Mouse (Mus musculus): ENCODE measurements around the gene Ttc26. TPM values are rescaled to one million over a fixed set of nuclear protein-coding genes. Genes with fewer than 3 reads are reported as not detected.

Ttc26 gene
- total and polyA plus RNA-seq, 3 experiments, result 1.4 to 2.1 TPM; not detected in 1

DNA sequence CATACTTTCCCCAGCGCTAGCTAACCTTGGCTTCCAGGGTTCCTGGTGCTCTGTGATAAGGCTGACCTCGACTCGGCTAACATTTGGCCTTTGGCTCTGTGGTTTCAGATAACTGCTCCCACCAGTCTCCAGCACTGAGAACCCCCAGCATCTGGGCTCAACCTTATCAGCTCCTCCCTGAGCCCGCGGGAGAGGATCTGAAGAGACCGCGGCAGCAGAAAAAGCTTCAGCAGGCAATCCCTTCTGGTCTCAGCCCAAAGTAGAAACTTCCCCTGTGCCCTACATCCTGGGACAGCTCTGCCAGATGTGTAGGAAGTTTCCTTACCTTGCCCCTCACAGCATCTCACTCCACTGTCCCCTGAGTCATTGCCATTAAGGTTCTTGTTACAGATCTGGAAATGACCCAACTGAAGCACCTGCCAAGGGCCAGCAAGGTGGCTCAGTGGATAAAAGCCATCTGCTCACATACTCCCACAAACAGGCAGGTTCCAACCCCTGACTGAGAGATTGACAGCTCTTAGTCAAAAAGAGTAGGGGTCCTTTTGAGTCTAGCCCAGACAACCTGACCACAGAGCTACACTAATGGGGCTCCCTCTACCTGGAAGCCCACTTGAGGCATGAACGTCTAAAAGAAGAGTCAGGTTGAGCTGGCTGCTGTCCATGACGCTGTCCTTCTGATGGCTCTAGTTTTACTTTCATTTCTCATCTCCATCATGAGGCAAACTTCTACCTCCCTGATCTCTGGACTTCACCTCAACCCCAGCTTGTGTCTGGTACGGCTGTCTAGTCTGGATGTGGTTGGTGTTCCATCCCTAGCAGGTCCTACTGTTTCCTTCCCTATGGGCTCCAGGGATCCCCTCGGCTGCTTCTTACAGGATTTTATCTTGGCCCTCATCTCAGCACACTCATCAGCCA lies 39.3 kb upstream of the Ttc26 start:
- Histone ChIP-seq H3K9me3 (replicated peaks; ENCODE audit: insufficient read depth, low read length) (no peaks in the 10 kb centered on the region), H3K4me1 (ENCODE audit: control insufficient read depth in 1 of 2, insufficient read depth in 2 of 2, low read length in 2 of 2) (peaks cover 42 to 51% of the 10 kb centered on the region in 2 experiments), H3K4me3 (ENCODE audit: control insufficient read depth in 1 of 2, insufficient read depth in 1 of 2, low read depth in 2 of 2, low read length in 2 of 2) (peak overlapping the region; percentile 49 to 66), H3K27ac (ENCODE audit: control insufficient read depth, low read depth, low read length) (peak overlapping the region; percentile 83), H3K27me3 (ENCODE audit: control insufficient read depth in 1 of 2, insufficient read depth in 2 of 2, low read length in 2 of 2) (no peaks in the 10 kb centered on the region), H3K36me3 (ENCODE audit: control insufficient read depth in 1 of 2, insufficient read depth in 2 of 2, low read length in 2 of 2) (peaks cover 32 to 61% of the 10 kb centered on the region in 2 experiments), H3K9ac (ENCODE audit: control insufficient read depth, low read depth, low read length, poor library complexity, severe bottlenecking) (peak overlapping the region; percentile 39), H3K79me2 (ENCODE audit: control insufficient read depth, insufficient read depth, low read length, poor library complexity) (peaks cover 53% of the 10 kb centered on the region)
- TF ChIP-seq USF1 (IDR thresholded peaks at IDR 0.05; ENCODE audit: low read depth, low read length), result no peak
- TF ChIP-seq RCOR1 (IDR thresholded peaks at IDR 0.05; ENCODE audit: low read depth, low read length), result peak; percentile 85
- TF ChIP-seq SIN3A (IDR thresholded peaks at IDR 0.05; ENCODE audit: low read length), result peak; percentile 74
- peak; percentile 49; the same call in 1 of the 2 replicates for TF ChIP-seq MAFK (IDR thresholded peaks at IDR 0.05; ENCODE audit: borderline replicate concordance, low read depth, low read length)
- peak; percentile 91 for TF ChIP-seq TAL1 (IDR thresholded peaks at IDR 0.05; ENCODE audit: low read length)
- peak; percentile 66; the same call in 1 of the 2 replicates for TF ChIP-seq TBP (IDR thresholded peaks at IDR 0.05; ENCODE audit: low read depth, low read length)
- peak; percentile 26; the same call in 1 of the 2 replicates for TF ChIP-seq MXI1 (IDR thresholded peaks at IDR 0.05; ENCODE audit: low read depth, low read length)
- peak; percentile 90 to 92 for TF ChIP-seq EP300 (IDR thresholded peaks at IDR 0.05; ENCODE audit: low read depth in 1 of 2, low read length in 2 of 2)
- TF ChIP-seq NRF1 (IDR thresholded peaks at IDR 0.05; ENCODE audit: insufficient read depth, low read depth, low read length, poor library complexity, severe bottlenecking), result no peak
- no peak for TF ChIP-seq BHLHE40 (IDR thresholded peaks at IDR 0.05; ENCODE audit: borderline replicate concordance, low read depth, low read length)
- peak; percentile 96 for TF ChIP-seq TCF12 (IDR thresholded peaks at IDR 0.05; ENCODE audit: low read depth, low read length)
- TF ChIP-seq GATA1 (IDR thresholded peaks at IDR 0.05; ENCODE audit: low read depth, low read length), result peak; percentile 94
- 0 out of 2 replicates have a peak, but pooled peaks have one; percentile 4 for TF ChIP-seq ZMIZ1 (IDR thresholded peaks at IDR 0.05; ENCODE audit: low read depth, low read length)
- TF ChIP-seq NELFE (IDR thresholded peaks at IDR 0.05; ENCODE audit: low read depth, low read length), result no peak
- TF ChIP-seq UBTF (IDR thresholded peaks at IDR 0.05; ENCODE audit: borderline replicate concordance, insufficient read depth, low read depth, low read length), result peak; percentile 79; the same call in 1 of the 2 replicates
- TF ChIP-seq MYC (IDR thresholded peaks at IDR 0.05; ENCODE audit: low read depth, low read length), result 0 out of 2 replicates have a peak, but pooled peaks have one; percentile 26
- TF ChIP-seq POLR2A (IDR thresholded peaks at IDR 0.05; ENCODE audit: control insufficient read depth in 1 of 2, insufficient read depth in 1 of 2, low read depth in 1 of 2, low read length in 2 of 2, poor library complexity in 1 of 2), result no peak; a peak in 1 of 4 replicates
- TF ChIP-seq MAZ (IDR thresholded peaks at IDR 0.05; ENCODE audit: low read depth, low read length), result peak; percentile 83
- TF ChIP-seq ETS1 (IDR thresholded peaks at IDR 0.05; ENCODE audit: low read depth, low read length), result peak; percentile 87
- DNase-seq (ENCODE audit: low read depth, low spot score), result peak; percentile 87
